Mouse (Mus musculus) lung, postnatal 14 days (tissue): ENCODE measurements around the gene Otud4.

ENCODE experiments used
- DNase-seq: peaks from one replicate; pipeline ENCODE4 v3.0.0; 2021

The Otud4 gene

DNA sequence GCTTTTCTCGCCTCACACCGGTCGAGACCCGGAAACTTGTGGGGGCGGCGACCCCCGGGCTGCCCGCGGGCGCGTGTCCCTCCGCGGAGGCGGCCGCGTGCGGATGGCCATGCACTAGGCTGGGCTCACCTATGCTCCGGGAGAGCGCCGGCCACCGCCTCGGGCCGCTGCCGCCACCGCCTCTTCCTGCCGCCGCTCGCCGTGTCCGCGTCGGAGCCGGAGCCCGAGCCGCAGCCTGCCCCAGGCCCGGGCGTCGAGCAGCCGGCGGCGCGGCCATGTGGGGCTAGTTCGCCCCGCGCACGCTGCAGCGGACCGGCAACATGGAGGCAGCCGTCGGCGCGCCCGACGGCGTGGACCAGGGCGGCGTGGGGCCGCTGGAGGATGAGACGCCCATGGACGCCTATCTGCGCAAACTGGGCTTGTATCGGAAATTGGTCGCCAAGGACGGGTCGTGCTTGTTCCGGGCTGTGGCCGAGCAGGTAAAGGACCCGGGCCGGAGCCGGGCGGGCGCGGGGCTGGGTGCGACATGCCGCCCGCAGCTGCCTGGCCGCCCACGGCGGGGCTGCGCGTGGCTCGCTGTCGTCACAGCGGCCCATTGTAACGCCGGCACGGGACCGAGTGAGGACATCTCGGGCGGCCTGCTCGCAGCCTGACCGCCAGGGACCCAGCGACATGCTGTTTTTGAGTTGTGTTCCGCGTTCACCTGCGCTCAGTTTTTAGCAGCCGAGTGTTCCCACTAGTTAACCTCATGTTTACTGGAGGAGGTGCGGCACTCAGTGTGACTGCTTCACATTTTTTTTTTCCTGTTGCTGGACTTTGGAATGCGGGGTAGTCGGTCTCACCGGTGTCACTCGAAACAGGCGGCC is at the start of gene Otud4:
TSS of gene Otud4 (plus strand) at position 33 of the 866 bp plus-strand sequence.
- peak; percentile 52 for DNase-seq

DNA sequence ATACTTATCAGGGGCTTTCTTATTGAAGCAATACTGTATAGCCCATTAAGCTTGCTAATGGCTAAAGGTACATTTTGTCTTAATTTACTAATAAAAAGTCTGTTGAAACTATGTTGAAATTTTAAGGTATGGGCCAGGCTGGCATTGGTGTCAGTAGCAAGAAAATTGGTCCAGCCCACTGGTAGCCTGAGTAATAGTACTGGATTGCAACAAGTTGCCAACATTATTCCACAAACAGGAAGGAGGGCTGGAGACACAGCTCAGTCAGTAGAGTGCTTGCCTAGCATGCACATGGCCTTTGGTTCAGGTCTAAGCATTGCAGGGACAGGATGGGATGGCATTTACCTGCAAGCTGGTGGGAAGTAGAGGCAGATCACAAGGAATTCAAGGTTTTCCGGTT is 38.5 kb upstream of the Otud4 start:
- no peak for DNase-seq

DNA sequence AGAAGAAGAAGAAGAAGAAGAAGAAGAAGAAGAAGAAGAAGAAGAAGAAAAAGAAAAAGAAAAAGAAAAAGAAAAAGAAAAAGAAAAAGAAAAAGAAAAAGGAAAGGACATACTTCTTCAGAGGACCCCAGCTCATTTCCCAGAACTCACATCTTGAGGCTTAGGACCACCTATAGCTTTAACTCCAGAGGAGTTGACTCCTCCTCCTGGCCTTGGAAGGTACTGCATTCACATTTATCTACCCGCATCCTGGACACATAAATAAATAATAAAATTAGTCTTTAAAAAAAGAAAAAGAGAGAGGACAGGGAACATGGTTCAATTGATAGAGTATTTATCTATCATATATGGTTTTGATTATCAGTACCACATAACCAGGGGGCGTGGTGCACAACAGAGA is 36.2 kb upstream of the Otud4 start:
- DNase-seq, result peak; percentile 41

DNA sequence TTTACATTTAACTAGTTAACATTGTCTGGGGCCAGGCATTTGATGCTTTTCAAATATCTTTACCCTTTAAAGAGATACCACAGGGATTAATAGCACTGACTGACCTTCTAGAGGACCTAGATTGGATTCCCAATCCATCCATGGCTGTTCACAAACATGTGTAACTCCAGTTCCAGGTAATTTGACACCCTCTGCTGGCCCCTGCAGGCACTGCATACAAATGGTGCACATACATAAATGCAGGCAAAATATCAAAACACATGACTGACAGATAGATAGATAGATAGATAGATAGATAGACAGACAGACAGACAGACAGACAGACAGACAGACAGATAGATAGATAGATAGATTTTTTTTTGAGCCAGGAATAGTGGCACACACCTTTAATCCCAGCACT is 33.2 kb upstream of the Otud4 start:
- no peak for DNase-seq

DNA sequence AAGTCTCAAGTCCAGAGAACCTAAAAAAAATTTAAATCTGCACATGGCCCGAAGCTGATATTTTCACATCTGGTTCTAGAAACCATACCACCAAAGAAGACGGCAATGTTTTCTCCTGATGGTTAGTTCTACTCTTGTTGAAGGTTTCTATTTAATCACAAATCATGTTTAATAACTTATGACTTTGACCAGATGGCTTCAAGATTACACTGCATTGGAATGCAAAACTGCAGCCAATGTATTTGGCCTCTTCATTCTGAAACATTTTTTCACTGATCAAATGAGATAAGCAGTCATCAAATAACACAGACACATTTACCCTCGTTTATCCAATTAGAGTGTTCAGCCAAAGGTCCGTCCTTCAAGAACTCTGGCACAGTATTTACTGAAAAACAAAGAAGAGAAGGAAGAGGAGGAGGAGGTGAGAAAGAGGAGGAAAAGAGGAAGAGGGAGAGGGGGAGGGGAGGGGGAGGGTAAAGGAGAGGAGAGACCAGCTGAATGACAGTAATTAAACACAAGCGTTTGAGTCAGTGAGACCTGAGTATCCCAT is 32.6 kb upstream of the Otud4 start:
- no peak for DNase-seq

DNA sequence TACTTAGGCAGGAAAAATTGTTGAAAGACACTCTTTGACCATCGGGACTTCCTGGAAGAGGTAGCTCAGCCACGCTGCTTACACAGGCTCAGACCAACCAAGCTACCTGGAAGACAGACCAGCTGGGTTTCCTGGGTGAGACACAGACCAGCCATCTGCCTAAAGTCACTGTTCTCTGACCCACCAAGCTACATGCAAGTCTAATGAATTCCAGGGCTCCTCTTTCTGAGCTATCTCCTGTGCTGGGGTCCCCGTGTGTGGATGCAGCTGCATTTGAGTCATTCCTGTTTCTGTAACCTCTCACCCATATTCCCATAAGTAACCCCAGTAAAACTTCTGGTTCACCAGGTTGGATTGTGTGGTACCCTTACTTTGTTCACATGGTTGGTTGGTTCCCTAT is 30.7 kb upstream of the Otud4 start:
- DNase-seq, result no peak

DNA sequence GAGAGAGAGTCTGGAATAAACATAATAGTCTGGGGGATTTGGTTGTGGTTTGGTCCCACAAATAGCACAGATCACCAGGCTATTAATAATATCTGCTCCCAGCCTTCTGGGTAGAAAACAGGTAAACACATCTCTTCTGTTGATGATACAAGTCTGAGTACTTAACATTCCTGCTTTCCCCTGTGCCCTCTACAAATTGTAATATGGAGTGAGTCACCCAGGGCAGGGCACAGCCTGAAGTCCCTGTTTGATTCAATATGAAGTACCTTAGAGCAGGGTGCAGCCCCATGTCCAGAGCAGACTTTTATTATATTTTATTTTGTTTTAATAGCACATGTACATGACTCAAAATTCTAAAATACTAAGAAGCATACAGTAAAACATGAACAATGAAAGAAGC is 29.1 kb upstream of the Otud4 start:
- DNase-seq, result no peak

DNA sequence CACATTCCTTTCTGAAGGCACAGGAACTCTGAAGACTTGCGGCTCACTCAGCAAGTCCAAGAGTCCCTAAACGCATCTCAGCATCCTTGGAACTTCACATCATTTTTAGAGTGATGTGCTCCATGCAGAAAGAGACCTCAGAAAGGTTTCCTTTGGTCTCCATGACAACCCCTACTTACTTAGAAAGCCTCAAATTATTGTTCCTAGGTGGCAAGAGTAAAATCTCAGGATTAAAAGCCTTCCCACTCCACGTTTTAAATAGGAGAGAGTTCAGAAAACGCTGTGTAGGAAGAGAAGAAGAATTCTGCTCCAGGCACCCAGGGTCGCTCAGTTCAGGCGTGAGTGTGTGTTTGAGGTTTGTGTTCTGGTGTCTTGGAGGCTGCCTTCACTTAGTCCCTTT is 27.1 kb upstream of the Otud4 start:
- no peak for DNase-seq

DNA sequence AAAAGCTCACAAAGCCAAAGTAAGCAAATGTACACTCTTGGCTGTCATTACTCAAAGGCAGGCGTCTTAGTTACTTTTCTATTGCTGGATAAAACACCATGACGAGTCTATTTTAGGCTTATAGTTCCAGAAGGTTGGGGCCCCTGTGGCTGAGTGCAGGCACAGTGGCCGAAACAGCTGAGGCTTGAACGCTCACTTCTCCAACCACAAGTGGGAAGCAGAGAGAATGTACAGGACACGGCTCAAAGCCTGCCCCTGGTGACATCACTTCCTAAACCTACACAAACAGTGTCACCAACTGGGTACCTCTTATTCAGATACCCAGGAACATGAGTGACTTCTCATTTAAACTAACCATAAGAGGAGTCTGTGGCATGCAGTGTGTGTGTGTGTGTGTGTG is 26.5 kb upstream of the Otud4 start:
- DNase-seq, result peak; percentile 4

DNA sequence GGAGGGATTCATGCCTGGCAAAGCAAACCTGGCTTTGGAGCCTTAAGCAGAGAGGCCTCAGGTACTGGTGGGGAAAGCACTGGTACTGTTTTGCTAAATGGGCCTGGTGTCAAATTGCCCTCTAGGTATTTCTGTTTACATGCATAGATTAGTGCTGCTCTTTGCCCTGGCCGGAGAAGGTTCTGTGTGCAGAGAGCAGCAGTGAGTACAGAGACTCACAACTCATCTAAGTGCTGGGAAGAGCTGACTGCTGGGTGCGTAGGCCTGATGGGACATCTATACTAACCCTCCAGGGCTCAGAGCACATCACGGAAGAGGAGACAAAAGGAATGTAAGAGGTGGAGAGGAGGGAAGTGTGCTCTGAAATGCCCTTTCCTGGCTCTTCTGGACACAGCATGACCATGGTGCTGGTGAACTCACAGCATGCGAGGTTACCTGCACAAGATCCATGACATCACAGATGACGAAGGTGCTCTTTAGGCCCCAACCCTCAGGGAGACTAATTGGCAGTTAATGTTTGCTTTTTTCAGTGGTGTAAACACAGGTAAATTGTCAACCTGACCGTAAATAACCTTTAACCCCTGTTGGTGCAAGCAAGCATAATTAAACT is 23.6 kb upstream of the Otud4 start:
- no peak for DNase-seq

DNA sequence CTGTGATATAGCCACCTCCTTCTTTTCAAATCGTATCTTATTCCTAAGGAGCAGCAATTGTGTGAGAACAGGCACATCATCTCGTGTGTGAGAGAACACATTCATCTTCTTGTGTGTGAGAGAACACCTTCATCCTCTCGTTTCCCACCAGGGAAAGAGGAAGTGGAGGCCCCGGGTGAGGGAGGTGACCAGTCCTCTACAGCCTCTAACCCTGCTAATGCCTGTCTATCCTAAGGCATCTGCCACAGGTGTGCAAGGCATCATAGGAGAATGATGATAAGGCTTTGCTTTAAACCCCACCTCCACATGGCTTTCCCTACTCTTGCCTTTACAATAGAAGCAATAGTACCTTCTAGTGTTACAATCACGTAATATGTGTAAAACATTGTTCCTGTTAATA is 20.5 kb upstream of the Otud4 start:
- no peak for DNase-seq

DNA sequence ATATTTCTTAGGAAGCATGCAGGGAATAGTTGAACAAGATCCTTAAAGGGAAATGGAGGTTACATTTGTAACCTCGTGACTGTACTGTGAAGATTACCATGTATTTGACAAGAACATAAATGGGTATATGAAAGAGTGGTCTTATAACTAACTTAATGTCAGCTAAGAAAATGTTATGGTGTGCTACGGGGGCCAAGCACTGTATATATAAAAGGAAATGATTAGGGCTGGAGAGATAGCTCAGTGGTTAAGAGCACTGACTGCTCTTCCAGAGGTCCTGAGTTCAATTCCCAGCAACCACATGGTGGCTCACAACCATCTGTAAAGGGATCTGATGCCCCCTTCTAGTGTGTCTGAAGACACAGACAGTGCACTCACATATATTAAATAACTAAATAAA is 20.1 kb upstream of the Otud4 start:
- DNase-seq, result no peak

DNA sequence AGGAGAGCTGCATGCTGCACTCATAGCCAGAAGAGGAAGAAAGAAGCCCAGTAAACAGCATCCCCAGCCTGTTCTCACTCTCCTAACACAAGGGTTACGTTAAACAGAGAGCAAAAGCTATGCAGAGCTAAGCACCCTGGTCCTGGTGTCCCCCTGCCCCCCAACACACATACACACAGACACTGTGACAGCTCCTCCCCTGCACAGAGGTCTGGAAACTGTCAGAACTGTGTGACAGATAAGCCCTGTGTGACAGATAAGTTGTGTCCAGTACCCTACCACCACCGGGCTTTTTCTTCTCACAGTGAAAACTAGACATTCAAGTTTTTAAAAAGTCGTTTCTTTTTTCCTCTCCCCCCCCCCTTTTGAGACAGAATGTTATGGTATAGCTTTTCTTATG is 19.4 kb upstream of the Otud4 start:
- DNase-seq, result no peak

DNA sequence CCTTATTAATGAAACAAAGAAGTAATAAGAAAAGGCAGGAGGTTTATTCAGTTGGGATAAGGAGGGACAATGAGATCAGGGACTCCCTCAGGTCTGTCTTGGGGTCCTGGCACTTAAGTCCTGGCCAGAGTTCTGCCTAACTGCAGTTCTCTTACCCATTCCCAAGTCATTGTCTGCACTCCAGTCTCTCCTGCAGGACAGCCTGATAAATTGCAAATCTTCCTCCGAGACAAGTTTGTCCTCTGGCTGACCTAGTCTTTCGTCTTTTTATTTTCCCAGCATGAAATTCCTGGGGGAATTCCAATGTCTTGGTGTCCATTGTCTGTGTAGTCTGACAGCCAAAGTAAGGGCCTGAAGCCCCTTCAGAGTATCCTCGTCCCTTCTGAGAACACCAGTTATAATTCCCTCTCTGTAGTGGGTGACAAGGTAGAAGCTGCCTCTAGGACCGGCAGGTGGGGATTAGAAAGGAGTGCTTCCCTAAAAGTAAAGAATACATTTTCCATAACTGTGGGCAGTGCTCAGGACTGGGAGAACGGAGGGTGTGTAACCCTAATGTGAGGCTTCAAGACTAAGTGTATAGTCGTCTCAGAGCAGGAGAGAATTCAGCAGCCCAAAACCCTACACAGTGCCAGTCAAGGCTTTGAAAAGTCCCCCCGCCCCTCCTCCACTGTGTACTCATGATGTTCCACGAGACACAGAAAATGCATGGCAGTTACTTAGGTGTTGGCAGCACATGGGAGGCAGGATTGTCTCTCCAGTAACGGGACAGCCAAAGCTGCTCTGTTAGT is 18.7 kb upstream of the Otud4 start:
- DNase-seq, result no peak

DNA sequence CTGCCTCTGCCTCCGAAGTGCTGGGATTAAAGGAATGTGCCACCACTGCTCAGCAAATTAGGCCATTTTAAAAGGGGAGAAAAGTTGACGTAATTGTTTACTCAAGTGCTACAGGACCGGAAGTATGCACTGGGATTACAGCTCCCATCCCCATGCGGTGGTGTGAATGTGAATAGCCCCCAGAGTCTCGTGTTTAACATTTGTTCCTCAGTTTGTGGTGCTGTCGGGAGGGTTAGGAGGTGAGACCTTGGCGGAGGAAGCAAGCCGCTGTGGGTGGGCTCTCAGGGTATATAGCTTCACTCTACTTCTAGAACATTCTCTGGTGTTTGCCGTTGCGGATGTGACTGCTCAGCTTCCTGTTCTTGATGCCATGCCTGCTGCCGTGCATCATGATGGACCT is 17.1 kb upstream of the Otud4 start:
- no peak for DNase-seq

DNA sequence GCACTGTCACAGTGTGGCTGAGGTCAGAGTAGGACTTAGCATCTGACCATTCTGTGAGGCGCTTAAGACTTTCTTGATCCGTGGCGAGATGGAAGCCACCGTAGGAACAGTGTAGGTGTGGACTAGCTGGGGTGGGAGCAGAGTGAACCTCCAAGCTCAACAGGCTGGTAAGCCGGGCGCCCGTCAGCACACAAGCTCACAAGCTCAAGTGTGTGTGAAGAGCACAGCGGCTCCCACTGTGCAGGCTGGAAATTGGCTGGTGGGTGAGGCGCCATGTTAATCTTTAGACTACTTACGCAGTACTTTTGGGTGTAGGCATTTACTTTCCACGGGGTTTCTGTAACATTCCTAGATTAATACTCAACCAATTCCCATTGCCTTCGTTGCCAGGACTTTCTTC is 16.1 kb upstream of the Otud4 start:
- no peak for DNase-seq

DNA sequence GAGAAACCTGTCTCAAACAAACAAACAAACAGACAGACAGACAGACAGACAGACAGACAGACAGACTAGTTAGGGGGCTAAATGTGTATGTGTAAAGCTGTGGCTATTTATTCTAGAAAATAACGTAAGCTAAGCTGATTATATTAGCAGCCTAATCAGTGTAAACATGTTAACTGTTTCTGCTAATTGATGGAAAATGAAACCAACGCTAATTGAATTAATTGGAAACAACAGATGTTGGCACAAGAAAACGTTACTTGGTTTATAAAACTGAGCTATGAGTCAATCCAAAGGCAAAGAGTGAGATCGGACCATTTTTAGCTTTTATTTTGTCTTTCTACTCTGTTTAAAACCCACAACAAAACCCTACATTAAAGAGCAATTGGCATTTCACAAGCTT is 15.0 kb upstream of the Otud4 start:
- no peak for DNase-seq

DNA sequence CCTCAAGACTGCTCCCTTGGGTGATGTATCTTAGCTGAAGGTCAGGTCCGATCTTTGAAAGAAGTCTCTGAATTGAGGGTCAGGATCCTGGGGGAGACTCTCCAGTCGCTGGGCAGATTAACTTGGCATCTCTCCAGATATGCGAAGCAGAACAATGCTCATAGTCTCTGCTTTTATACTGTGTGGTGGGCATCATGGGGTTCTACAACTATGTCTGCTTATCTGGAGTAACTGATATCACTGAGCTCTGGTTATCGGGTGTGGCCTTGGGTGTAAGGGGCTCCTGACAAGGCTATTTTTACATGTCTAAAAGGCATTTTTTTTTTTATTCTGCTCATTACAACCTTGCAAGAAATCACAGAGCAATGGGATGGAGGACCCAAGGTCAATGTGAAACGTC is 13.2 kb upstream of the Otud4 start:
- no peak for DNase-seq

DNA sequence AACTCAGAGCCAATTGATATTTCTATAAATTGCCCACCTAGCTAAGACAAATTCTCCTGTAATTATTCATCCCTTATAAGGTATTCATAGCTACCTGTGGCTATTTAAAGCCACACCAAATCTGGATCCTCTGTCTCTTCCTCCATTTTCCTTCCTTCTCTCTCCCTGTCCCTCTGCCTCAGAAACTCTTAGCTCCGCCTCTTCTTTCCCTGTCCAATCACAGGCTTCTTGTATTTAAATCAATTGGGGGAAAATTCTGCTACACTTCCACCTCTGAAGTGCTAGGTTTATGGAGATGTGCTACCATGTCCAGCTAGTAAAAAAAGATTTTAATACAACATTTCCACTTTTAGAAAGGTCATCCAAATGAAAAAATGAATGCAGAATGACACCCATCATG is 3.9 kb upstream of the Otud4 start:
- no peak for DNase-seq

DNA sequence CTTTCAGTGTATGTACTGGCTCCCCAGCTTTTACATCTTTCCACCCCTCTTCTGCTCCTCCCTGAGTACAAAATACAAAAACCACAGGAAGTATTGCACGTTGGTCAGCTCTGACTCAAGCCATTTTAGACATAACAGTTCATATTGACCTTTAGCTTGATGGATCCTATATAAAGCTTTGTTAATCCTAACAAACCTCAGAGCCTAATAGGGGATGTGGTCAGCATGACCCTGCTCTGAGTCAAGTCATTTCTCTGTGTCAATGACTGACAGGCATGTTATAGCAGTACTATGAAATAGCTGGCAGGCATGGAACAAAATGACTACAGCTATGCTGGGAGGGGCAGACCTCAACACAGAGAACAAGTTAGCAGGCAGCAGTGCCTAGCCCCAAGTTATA is 3.3 kb upstream of the Otud4 start:
- no peak for DNase-seq

DNA sequence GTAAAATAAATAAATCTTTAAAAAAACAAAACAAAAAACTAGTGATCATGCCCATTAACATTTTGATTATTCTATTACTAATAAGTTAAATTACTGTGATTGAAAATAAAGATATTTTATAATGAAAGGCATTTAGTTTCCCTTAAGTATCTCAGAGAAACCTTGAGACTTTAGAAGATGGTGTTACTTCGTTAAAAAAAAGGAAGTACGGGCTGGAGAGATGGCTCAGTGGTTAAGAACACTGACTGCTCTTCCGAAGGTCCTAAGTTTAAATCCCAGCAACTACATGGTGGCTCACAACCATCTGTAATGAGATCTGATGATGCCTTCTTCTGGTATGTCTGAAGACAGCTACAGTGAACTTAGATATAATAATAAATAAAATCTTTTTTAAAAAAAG is 2.2 kb upstream of the Otud4 start:
- DNase-seq, result no peak

DNA sequence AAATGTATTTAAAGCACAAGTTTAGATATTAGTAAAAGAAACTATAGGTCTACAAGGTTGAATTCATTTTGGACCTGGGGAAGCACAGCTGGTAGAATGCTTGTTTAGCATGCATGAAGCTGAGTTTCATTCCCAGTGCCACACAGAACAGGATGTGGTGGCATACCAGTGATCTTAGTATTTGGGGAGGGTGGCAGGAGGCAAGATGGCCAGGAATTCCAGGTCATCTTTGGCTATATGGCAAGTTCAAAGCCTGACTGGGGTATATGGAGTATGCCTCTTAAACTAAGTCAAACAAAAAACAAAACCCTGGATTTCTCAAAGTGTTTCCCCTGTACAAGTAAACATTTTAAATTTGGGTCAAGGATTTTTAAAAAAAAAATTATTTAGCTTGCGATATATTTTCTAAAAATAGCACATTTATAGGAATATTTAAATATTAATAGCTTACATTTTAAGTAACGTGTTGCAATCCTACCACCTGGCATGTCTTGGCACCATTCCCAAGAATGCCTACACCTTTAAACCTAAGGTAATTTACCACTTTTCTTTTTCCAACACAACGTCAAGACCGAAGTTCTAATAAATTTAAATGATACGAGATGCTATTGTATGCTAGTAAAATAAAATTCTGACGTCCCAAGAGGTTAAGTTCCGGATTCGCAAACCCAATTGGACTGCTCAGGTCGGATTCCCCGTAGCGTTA is 1.3 kb upstream of the Otud4 start:
- no peak for DNase-seq
